Mouse (Mus musculus): ENCODE results near the gene Slc45a3. TPM values are rescaled to one million over a fixed set of nuclear protein-coding genes. Genes with fewer than 3 reads are reported as not detected.

Gene Slc45a3
- polyA plus RNA-seq, 1 experiment from 2014 or later = 12.9 TPM

DNA sequence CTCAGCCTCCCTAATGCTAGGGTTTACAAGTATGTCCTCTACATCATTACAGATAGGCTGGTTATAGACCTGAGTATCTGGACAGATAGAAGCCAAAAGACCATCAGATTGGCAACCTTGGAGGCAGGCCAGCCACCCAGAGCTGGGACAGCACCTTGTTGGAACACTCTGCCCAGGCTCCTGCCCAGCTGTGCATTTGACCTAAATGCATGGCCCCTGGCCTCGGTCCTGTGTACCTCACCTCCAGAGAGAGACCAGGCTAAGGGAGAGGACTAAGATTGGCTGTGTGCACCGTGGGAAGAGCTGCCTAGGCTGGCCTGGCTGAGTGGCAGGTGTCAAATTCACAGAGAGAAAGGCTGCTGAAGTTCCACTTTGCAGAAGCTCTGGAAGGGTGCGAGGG lies 5.8 kb downstream of the Slc45a3 start:
- 0 out of 2 replicates have a peak overlapping the region, but pooled peaks have one; percentile 0 for H3K4me2 ChIP-seq (replicated peaks)
- no peaks in the 10 kb centered on the region for H3K9me3 ChIP-seq
- no peak overlapping the region for H3K9ac ChIP-seq (replicated peaks)
- no peak overlapping the region for H3K4me3 ChIP-seq (replicated peaks)
- peak overlapping the region; percentile 11; the same call in 1 of the 2 replicates for H3K27ac ChIP-seq
- H3K27me3 ChIP-seq = peaks cover 17% of the 10 kb centered on the region
- ATAC-seq = no peak
- H3K4me1 ChIP-seq (replicated peaks) = peaks cover 89% of the 10 kb centered on the region
- WGBS = 29% methylated on average over 3 of the region's 3 CpGs
- no peaks in the 10 kb centered on the region for H3K36me3 ChIP-seq

DNA sequence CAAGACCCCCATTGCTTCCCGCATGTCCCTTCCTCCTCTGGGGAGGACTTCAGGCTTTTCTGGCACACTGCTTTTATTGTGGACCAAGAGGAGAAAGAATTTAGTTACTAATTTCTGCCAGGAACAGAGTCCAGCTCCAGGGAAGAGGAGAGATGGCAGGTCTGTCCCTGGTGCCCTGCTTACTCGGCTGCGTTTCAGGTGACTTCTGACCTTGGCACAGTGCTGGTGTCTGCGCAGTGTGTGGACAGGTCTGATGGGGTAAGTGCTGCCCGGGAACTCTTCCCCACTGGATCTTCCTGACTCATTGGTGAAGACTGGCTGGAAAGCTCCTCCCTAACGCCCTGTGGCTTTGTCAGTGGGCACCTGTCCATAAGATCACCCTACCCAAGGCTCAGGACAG lies 6.2 kb downstream of the Slc45a3 start:
- 64% methylated on average over 6 of the region's 6 CpGs for whole genome bisulfite sequencing
- Histone ChIP-seq H3K4me1 (replicated peaks) (peaks cover 89% of the 10 kb centered on the region), H3K27ac (peak overlapping the region; percentile 11; the same call in 1 of the 2 replicates), H3K9me3 (no peaks in the 10 kb centered on the region), H3K36me3 (no peaks in the 10 kb centered on the region), H3K9ac (replicated peaks) (no peak overlapping the region), H3K4me2 (replicated peaks) (no peak overlapping the region), H3K27me3 (peaks cover 13% of the 10 kb centered on the region), H3K4me3 (replicated peaks) (no peak overlapping the region)
- no peak for ATAC-seq

DNA sequence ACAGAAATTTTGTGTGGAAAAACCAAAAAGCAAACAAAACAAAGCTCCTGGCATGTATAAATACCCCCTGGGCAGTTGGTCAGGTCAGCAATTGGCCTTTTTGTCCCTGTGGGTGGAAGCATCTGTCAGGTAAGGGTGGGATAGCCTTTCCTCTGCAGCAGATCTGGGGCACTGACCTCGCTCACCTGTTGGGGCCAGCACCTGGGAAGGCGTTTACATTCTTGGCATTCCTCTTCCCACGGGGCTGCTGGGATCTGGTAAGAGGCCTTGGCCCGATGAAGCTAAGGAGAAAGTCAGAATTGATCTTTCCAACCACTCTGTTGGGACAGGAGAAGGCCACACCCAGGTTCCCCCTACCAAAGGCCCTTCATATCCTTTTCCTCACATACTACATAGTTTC lies 7.1 kb downstream of the Slc45a3 start:
- 55% methylated on average over 4 of the region's 4 CpGs for WGBS
- Histone ChIP-seq H3K27ac (peak overlapping the region; percentile 92), H3K4me3 (replicated peaks) (no peak overlapping the region), H3K9ac (replicated peaks) (no peak overlapping the region), H3K27me3 (peaks cover 5% of the 10 kb centered on the region), H3K36me3 (no peaks in the 10 kb centered on the region), H3K4me1 (replicated peaks) (peaks cover 89% of the 10 kb centered on the region), H3K4me2 (replicated peaks) (no peak overlapping the region), H3K9me3 (no peaks in the 10 kb centered on the region)
- ATAC-seq = no peak

DNA sequence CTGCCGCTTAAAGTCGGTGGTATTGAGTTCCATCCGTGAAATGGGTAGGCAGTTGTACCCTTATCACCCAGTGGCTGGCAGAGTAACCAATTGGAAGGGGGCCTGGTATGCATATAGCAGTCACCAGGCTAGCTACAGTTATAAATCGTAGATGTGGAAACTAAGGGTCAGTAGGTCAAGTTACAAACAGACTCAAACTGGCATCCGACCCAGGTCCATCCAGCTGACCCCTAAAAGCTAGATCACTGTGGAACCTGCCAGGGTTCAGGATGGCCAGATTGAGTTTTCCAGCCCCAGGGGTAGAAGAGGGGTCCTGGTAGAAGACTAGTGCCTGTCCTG lies 7.5 kb downstream of the Slc45a3 start:
- Histone ChIP-seq H3K36me3 (no peaks in the 10 kb centered on the region), H3K27me3 (0 out of 2 replicates have a peak, but pooled peaks cover 2% of the 10 kb centered on the region), H3K9ac (replicated peaks) (no peak overlapping the region), H3K4me2 (replicated peaks) (peak overlapping the region; percentile 40), H3K4me1 (replicated peaks) (peaks cover 94% of the 10 kb centered on the region), H3K27ac (peak overlapping the region; percentile 92), H3K9me3 (no peaks in the 10 kb centered on the region), H3K4me3 (replicated peaks) (no peak overlapping the region)
- WGBS = 33% methylated on average over 5 of the region's 5 CpGs
- ATAC-seq = no peak; the same call in 1 of the 2 replicates

DNA sequence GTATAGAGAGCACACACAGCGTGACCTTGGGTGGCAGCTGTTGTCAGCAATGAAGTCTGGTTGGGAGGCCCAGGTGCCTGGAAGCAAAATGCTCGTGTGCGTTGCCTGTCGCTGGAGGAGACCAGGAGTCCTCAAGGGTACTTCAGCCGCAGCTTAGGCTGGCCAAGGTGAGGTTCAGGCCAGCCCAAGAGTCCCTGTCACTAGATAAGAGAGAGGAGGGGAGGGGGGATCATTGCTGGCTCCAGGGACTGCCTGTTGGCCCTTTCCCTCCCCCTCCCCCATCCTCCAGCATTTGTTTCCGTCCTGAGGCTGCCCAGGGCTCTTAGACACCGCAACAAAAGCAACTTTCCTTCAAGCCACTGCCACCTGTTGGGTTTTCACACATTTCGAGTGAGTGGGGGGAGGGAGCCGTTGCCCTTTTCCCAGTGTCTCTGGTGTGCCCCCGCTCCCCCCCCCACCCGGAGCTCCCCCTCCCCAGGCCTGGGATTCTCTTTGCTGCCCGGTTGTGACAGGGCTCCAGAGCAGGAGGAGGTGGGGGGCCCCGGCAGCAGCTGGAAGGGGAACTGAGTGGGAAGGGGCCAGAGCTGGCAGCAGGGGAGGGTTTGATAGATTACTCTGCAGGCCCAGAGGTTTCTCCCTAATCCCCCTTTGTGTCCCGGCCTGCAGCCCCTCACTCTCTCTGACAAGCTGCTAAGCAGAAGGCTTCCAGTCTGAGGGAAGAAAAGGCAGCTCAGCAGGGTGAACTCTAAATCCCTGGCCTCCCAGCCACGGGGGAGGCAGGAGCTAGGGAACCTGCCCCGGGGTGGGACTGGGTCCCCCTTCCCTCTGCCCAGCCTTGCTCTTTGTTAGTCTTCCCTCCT lies 8.1 kb downstream of the Slc45a3 start:
- Histone ChIP-seq H3K36me3 (no peaks in the 10 kb centered on the region), H3K9ac (replicated peaks) (no peak overlapping the region; the same call in 1 of the 2 replicates), H3K4me2 (replicated peaks) (peak overlapping the region; percentile 40), H3K27ac (peak overlapping the region; percentile 92), H3K9me3 (no peaks in the 10 kb centered on the region), H3K4me3 (replicated peaks) (no peak overlapping the region), H3K27me3 (no peaks in the 10 kb centered on the region), H3K4me1 (replicated peaks) (peaks cover 94% of the 10 kb centered on the region)
- ATAC-seq = peak; percentile 82
- 5% methylated on average over 14 of the region's 16 CpGs for WGBS

DNA sequence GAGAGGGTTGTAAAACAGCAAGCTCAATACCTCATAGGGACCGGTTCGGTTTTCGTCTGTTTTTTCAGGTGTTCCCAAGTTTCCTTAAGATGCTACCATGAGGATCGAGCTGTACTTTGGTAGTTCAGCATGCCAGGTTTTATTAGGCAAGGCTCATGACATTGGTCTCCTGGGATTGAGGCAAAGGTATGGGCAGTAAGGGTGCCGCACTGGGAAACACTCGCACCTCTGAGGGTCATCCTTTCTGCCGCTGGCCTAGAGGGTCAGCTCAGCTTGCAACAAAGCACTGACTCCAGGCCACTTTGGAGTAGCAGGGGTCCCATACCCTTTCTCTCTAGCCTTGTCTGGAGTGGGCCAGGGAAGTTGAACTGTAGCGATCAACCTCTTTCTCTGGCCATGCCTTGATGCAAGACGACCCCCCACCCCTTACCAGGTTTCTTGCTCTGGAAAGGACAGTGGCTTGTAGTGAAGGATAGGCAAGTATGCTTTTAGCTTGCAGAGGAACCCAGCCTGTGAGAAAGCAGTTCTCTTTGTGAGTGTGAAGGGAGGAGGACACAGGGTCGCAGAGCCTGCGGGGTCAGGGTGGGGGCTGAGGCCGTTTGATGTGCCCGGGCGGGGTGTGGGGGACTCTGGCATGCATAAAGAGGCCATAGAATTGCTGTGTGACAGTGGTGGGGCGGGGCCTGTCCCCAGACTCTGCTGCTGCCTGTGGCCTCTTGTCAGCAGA lies 9.2 kb downstream of the Slc45a3 start:
- ATAC-seq = peak; percentile 66
- Histone ChIP-seq H3K9me3 (no peaks in the 10 kb centered on the region), H3K4me3 (replicated peaks) (no peak overlapping the region), H3K36me3 (no peaks in the 10 kb centered on the region), H3K4me1 (replicated peaks) (peaks cover 93% of the 10 kb centered on the region), H3K9ac (replicated peaks) (no peak overlapping the region; the same call in 1 of the 2 replicates), H3K4me2 (replicated peaks) (peak overlapping the region; percentile 40), H3K27ac (peak overlapping the region; percentile 92), H3K27me3 (no peaks in the 10 kb centered on the region)
- WGBS = 4% methylated on average over 15 of the region's 15 CpGs

DNA sequence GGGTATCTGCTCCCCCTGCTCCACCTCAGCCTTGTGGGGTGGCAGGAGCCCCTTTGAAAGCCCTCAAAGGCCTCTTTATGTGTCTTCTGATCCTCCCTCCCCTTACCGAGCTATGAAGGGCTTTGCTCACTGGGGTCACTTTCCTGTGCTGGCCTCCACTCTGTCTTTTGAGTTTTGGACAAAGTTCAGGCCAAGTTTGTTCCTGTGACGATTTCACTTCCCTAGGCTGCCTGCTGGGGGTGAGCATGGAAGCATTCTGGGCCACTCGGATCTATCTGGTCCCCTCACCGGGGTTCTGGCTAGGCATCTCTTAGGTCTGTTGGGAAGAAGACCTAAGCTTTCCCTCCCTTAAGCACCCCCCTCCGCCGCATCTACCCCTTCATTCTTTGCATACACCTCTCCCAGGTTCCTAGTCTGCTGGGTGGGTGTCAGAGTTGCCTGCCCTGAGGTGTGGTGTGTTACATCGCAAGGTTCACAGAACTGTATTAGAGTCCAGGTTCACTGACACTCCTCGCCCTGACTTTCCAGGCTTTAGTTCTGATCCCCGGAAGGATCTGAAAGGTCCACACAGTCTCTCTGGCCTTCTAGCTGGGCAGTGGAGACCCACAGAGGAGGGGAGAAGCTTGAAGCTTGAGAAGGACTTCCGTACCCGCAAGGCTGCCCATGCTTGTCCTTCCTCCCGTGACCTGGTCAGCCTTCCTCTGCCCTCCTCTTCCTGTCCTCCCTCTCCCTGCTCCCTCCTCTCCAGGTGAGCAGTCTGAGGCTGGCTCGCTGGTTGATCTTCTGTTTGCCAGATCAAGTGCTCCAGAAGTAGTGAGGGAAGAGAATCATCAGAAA lies 9.9 kb downstream of the Slc45a3 start:
- 9% methylated on average over 13 of the region's 13 CpGs for WGBS
- Histone ChIP-seq H3K27me3 (no peaks in the 10 kb centered on the region), H3K4me3 (replicated peaks) (no peak overlapping the region), H3K9me3 (no peaks in the 10 kb centered on the region), H3K9ac (replicated peaks) (0 out of 2 replicates have a peak overlapping the region, but pooled peaks have one; percentile 24), H3K4me2 (replicated peaks) (peak overlapping the region; percentile 40), H3K36me3 (no peaks in the 10 kb centered on the region), H3K4me1 (replicated peaks) (peaks cover 85% of the 10 kb centered on the region), H3K27ac (peak overlapping the region; percentile 92)
- ATAC-seq = no peak

DNA sequence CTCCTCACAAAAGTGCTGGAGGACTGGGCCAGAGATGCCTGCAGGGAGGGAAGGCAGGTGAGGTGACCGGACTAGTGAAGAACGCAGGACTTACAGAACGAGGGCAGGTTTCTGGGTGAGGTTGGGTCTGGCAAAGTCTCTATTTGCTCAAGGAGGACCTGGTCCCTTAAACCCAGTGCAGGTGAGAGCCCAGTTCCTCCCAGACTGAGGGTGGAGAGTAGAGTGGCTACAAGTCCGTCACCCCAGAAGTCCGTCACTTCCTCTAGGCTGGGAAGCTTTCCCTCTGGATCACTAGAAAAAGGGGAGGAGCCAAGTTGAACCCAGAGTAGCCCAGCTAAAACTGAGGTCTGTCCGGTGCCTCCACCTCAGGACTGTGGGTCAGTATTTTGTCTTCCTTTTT lies 11.2 kb downstream of the Slc45a3 start:
- Histone ChIP-seq H3K4me2 (replicated peaks) (no peak overlapping the region), H3K27me3 (no peaks in the 10 kb centered on the region), H3K9ac (replicated peaks) (no peak overlapping the region), H3K36me3 (no peaks in the 10 kb centered on the region), H3K9me3 (no peaks in the 10 kb centered on the region), H3K4me3 (replicated peaks) (no peak overlapping the region), H3K27ac (no peak overlapping the region), H3K4me1 (replicated peaks) (peaks cover 74% of the 10 kb centered on the region)
- ATAC-seq = no peak
- WGBS = 76% methylated on average over 6 of the region's 6 CpGs

DNA sequence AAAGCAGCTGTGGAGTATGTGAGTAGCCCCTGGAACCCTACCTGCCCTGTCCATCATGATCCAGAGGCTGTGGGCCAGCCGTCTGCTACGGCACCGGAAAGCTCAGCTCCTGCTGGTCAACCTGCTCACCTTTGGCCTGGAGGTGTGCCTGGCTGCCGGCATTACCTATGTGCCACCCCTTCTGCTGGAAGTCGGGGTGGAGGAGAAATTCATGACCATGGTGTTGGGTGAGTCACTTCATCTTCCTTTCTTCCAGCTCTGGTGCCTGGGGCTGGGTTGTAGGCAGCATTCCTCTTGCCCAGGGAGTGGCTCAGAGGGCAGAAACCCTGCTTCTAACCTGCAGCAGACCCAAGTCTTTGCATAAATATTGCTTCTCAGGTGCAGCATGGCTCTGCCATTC lies 14.1 kb downstream of the Slc45a3 start:
- Histone ChIP-seq H3K9ac (replicated peaks) (no peak overlapping the region), H3K4me1 (replicated peaks) (peaks cover 52% of the 10 kb centered on the region), H3K36me3 (no peaks in the 10 kb centered on the region), H3K27ac (no peak overlapping the region), H3K4me3 (replicated peaks) (no peak overlapping the region), H3K4me2 (replicated peaks) (no peak overlapping the region), H3K9me3 (no peaks in the 10 kb centered on the region), H3K27me3 (no peaks in the 10 kb centered on the region)
- WGBS = 93% methylated on average over 5 of the region's 5 CpGs
- no peak for ATAC-seq

DNA sequence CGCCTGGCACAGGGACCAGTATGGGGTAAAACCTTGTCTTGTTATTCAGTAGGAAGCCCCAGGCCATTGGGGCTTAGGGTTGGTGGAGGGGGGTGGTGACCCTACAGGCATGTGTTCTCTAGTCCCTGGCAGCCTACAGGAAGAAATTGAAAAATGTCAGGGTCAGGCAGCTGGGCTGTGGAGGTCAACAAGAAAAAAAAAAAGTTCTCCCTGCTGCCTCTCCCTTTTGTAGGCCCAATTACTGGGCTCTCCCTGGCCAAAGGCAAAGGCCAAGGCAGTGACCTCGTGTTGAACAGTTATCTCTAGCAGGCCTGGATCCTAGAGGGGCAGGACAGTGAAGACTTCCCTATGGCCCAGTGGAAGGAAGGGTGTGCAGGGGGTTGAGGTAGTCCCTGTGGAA lies 17.7 kb downstream of the Slc45a3 start:
- Histone ChIP-seq H3K36me3 (no peaks in the 10 kb centered on the region), H3K9me3 (no peaks in the 10 kb centered on the region), H3K4me3 (replicated peaks) (no peak overlapping the region), H3K27ac (no peak overlapping the region), H3K4me1 (replicated peaks) (peaks cover 17% of the 10 kb centered on the region), H3K9ac (replicated peaks) (no peak overlapping the region), H3K4me2 (replicated peaks) (no peak overlapping the region), H3K27me3 (no peaks in the 10 kb centered on the region)
- ATAC-seq = no peak
- 22% methylated on average over 2 of the region's 2 CpGs for WGBS

DNA sequence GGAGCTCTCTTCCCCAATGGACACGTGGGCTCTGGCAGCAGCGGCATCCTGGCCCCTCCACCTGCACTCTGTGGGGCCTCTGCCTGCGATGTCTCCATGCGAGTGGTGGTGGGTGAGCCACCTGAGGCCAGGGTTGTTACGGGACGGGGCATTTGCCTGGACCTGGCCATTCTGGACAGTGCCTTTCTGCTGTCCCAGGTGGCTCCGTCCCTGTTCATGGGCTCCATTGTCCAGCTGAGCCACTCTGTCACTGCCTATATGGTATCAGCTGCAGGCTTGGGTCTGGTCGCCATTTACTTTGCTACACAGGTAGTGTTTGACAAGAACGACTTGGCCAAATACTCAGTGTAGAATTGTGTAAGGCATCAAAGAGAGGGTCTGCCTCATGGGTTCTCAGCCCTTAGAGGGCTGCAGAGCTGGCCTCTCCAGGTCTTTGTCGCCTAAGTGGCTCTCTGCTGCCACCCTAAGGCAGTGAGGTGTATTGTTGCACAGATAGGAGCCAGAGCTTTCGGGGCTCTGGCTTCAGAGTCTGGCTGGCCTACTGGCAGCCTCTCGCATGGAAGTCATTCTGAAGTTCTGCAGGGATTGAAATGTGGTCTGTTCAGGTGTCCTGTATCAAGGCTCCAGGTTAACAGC lies 18.7 kb downstream of the Slc45a3 start:
- Histone ChIP-seq H3K4me1 (replicated peaks) (0 out of 2 replicates have a peak, but pooled peaks cover 8% of the 10 kb centered on the region), H3K27me3 (no peaks in the 10 kb centered on the region), H3K27ac (no peak overlapping the region; the same call in 1 of the 2 replicates), H3K4me2 (replicated peaks) (no peak overlapping the region), H3K9me3 (no peaks in the 10 kb centered on the region), H3K4me3 (replicated peaks) (no peak overlapping the region), H3K36me3 (no peaks in the 10 kb centered on the region), H3K9ac (replicated peaks) (no peak overlapping the region)
- WGBS = 53% methylated on average over 12 of the region's 12 CpGs
- ATAC-seq = peak; percentile 72
